Mouse (Mus musculus) C2C12 (cell line): ENCODE results near the gene Runx2. TPM values are rescaled to one million over a fixed set of nuclear protein-coding genes. Genes with fewer than 3 reads are reported as not detected.

Experiments used
- H3K27me3 ChIP-seq: one replicate; pipeline ENCODE4 v1.6.1; 2011; ENCODE audit not compliant: control insufficient read depth, insufficient read depth, insufficient read length
- H3K36me3 ChIP-seq: one replicate; pipeline ENCODE4 v1.6.1; 2011; ENCODE audit not compliant: control insufficient read depth, insufficient read depth
- H3K4me3 ChIP-seq: one replicate; pipeline ENCODE4 v1.5.1; 2011; ENCODE audit warnings: mild to moderate bottlenecking, control low read depth; ENCODE audit not compliant: poor library complexity, insufficient read depth, severe bottlenecking
- H3K79me2 ChIP-seq: one replicate; pipeline ENCODE4 v1.6.1; 2011; ENCODE audit not compliant: control insufficient read depth, insufficient read depth
- H3K79me3 ChIP-seq: one replicate; pipeline ENCODE4 v1.6.1; 2011; ENCODE audit warnings: low read depth, control low read depth
- H3ac ChIP-seq: one replicate; pipeline ENCODE3; 2011; ENCODE audit warnings: low read depth; ENCODE audit not compliant: control insufficient read depth, insufficient read length
- CEBPB ChIP-seq: IDR thresholded peaks from one replicate; pipeline ENCODE4 v1.6.1; 2011; ENCODE audit warnings: low read depth, mild to moderate bottlenecking, control low read depth, moderate library complexity
- CTCF ChIP-seq: IDR thresholded peaks from one replicate; pipeline ENCODE4 v1.5.1; 2011; ENCODE audit not compliant: control insufficient read depth, insufficient read depth, insufficient read length
- FOSL1 ChIP-seq: IDR thresholded peaks from one replicate; pipeline ENCODE4 v1.8.0; 2011; ENCODE audit warnings: mild to moderate bottlenecking, low read length; ENCODE audit not compliant: poor library complexity, insufficient read depth, severe bottlenecking
- MAX ChIP-seq: IDR thresholded peaks from one replicate; pipeline ENCODE4 v1.6.1; 2011; ENCODE audit warnings: mild to moderate bottlenecking, control low read depth
- MYOD1 ChIP-seq: IDR thresholded peaks from one replicate; pipeline ENCODE4 v1.6.1; 2011; ENCODE audit warnings: low read depth; ENCODE audit not compliant: control insufficient read depth, insufficient read length
- MYOG ChIP-seq: IDR thresholded peaks from one replicate; pipeline ENCODE4 v1.6.1; 2011; ENCODE audit not compliant: control insufficient read depth, insufficient read length; ENCODE audit errors: extremely low read depth
- USF1 ChIP-seq: IDR thresholded peaks from one replicate; pipeline ENCODE4 v1.6.1; 2011; ENCODE audit warnings: low read depth, mild to moderate bottlenecking, control low read depth, moderate library complexity
- polyA plus RNA-seq: library from polyadenylated mRNA; unstranded; fragments of >200 nt; fragmentation: generic; extraction: Trizol; gene quantifications from one replicate; pipeline ENCODE4 v1.2.1, GENCODE M21; 2012; ENCODE audit warnings: missing spikeins

Runx2 gene
- polyA plus RNA-seq, 1 experiment = 16.6 TPM

- TF ChIP-seq MYOD1 (no peak), MAX (no peak), CTCF (no peak), FOSL1 (no peak), CEBPB (no peak), MYOG (no peak), USF1 (no peak)
- Histone ChIP-seq H3K79me2 (no peaks in the 10 kb centered on the region), H3K4me3 (no peak overlapping the region)
Measured at GRCm38 (mm10) chr17:44472695-44473094, 341.9 kb downstream of the Runx2 start.

GRCm38 (mm10) chr17:44463679-44464078 is 350.9 kb downstream of the Runx2 start:
- Histone ChIP-seq H3K36me3 (no peaks in the 10 kb centered on the region), H3K79me3 (no peaks in the 10 kb centered on the region), H3K27me3 (no peaks in the 10 kb centered on the region), H3K79me2 (no peaks in the 10 kb centered on the region), H3K4me3 (no peak overlapping the region), H3ac (no peak overlapping the region)
- TF ChIP-seq CTCF (no peak), CEBPB (no peak), FOSL1 (no peak), USF1 (no peak), MAX (no peak), MYOG (no peak), MYOD1 (no peak)

More at GRCm38 (mm10) chr17:44472695-44473094, 341.9 kb downstream of the Runx2 start:
- Histone ChIP-seq H3K36me3 (no peaks in the 10 kb centered on the region), H3K79me3 (no peaks in the 10 kb centered on the region), H3K27me3 (no peaks in the 10 kb centered on the region), H3ac (no peak overlapping the region)

GRCm38 (mm10) chr17:44460156-44460555 is 354.4 kb downstream of the Runx2 start:
- Histone ChIP-seq H3K79me2 (no peaks in the 10 kb centered on the region), H3K27me3 (no peaks in the 10 kb centered on the region), H3K79me3 (no peaks in the 10 kb centered on the region), H3K4me3 (no peak overlapping the region), H3ac (no peak overlapping the region), H3K36me3 (no peaks in the 10 kb centered on the region)
- TF ChIP-seq MYOG (no peak), MYOD1 (no peak), FOSL1 (no peak), USF1 (no peak), CEBPB (no peak), CTCF (no peak), MAX (no peak)

- TF ChIP-seq MAX = no peak
- peak; percentile 77 for TF ChIP-seq CEBPB
Measured at GRCm38 (mm10) chr17:44459029-44459428, 355.6 kb downstream of the Runx2 start.

GRCm38 (mm10) chr17:44456696-44457095 is 357.9 kb downstream of the Runx2 start:
- no peaks in the 10 kb centered on the region for H3K79me2 ChIP-seq
- H3K27me3 ChIP-seq = no peaks in the 10 kb centered on the region
- TF ChIP-seq USF1 (no peak), MYOG (no peak), CEBPB (no peak), FOSL1 (no peak), MYOD1 (no peak), MAX (no peak), CTCF (no peak)
- H3ac ChIP-seq = no peak overlapping the region
- H3K4me3 ChIP-seq = no peak overlapping the region
- no peaks in the 10 kb centered on the region for H3K79me3 ChIP-seq
- no peaks in the 10 kb centered on the region for H3K36me3 ChIP-seq

More at GRCm38 (mm10) chr17:44459029-44459428, 355.6 kb downstream of the Runx2 start:
- Histone ChIP-seq H3K27me3 (no peaks in the 10 kb centered on the region), H3K79me2 (no peaks in the 10 kb centered on the region), H3K4me3 (no peak overlapping the region), H3ac (no peak overlapping the region), H3K79me3 (no peaks in the 10 kb centered on the region), H3K36me3 (no peaks in the 10 kb centered on the region)

GRCm38 (mm10) chr17:44455681-44456600 is 358.7 kb downstream of the Runx2 start:
- Histone ChIP-seq H3ac (no peak overlapping the region), H3K79me3 (no peaks in the 10 kb centered on the region), H3K27me3 (no peaks in the 10 kb centered on the region), H3K4me3 (no peak overlapping the region), H3K79me2 (no peaks in the 10 kb centered on the region), H3K36me3 (no peaks in the 10 kb centered on the region)
- TF ChIP-seq MAX (no peak), CEBPB (no peak), MYOD1 (no peak), USF1 (no peak), CTCF (peak; percentile 71), MYOG (no peak)
